Mouse (Mus musculus) midbrain, embryonic 16.5 days (tissue): ENCODE measurements around the gene Tmem179. TPM values are rescaled to one million over a fixed set of nuclear protein-coding genes. Genes with fewer than 3 reads are reported as not detected.

ENCODE experiments used
- ATAC-seq: fragments of 200-750 bp; cut with Nextera tagmentation; 2 replicates; pipeline ENCODE4 v1.8.0; 2017; ENCODE audit warnings: moderate TSS enrichment
- H3K27ac ChIP-seq: fragments of 300-500 bp; sonication (generic); 2 replicates; pipeline ENCODE4 v1.5.1; 2014; ENCODE audit warnings: mild to moderate bottlenecking, low read length, mixed read lengths
- H3K27me3 ChIP-seq: fragments of 300-500 bp; sonication (generic); 2 replicates; pipeline ENCODE4 v1.6.1; 2014; ENCODE audit warnings: low read depth, low read length, mixed read lengths; ENCODE audit not compliant: control insufficient read depth, insufficient read depth
- H3K36me3 ChIP-seq: fragments of 300-500 bp; sonication (generic); 2 replicates; pipeline ENCODE4 v1.6.1; 2014; ENCODE audit warnings: mild to moderate bottlenecking, low read length, moderate library complexity, mixed read lengths; ENCODE audit not compliant: control insufficient read depth, insufficient read depth
- H3K4me1 ChIP-seq: fragments of 300-500 bp; sonication (generic); 2 replicates; pipeline ENCODE4 v1.6.1; 2014; ENCODE audit warnings: mild to moderate bottlenecking, low read length, mixed read lengths; ENCODE audit not compliant: control insufficient read depth, insufficient read depth
- H3K4me2 ChIP-seq: fragments of 300-500 bp; sonication (generic); 2 replicates; pipeline ENCODE4 v1.6.1; 2014; ENCODE audit warnings: mild to moderate bottlenecking, low read length, mixed read lengths
- H3K4me3 ChIP-seq: fragments of 300-500 bp; sonication (generic); 2 replicates; pipeline ENCODE4 v1.5.1; 2014; ENCODE audit warnings: low read depth, mild to moderate bottlenecking, low read length, moderate library complexity, mixed read lengths
- H3K9ac ChIP-seq: fragments of 300-500 bp; sonication (generic); 2 replicates; pipeline ENCODE4 v1.6.1; 2014; ENCODE audit warnings: low read depth, low read length, mixed read lengths
- H3K9me3 ChIP-seq: fragments of 300-500 bp; sonication (generic); replicated peaks from 2 replicates; pipeline ENCODE4 v1.6.1; 2014; ENCODE audit warnings: mild to moderate bottlenecking, low read length, mixed read lengths; ENCODE audit not compliant: control insufficient read depth, poor library complexity, severe bottlenecking
- WGBS: fragments of 180-500 bp; shearing (Covaris S2); extraction: QIAGEN DNeasy Blood & Tissue Kit; methylation state at CpG from one replicate; pipeline ENCODE4 v1.1.7; 2014; 5-methylcytosine and 5-hydroxymethylcytosine counted together
- polyA plus RNA-seq: library from polyadenylated mRNA; unstranded; fragments of >200 nt; fragmentation: Nextera tagmentation; extraction: Ambion mirVana; gene quantifications from 2 replicates; pipeline ENCODE4 v1.2.1, GENCODE M21; 2015

Tmem179 gene
- polyA plus RNA-seq, 1 experiment from 2014 or later: 100 TPM

DNA sequence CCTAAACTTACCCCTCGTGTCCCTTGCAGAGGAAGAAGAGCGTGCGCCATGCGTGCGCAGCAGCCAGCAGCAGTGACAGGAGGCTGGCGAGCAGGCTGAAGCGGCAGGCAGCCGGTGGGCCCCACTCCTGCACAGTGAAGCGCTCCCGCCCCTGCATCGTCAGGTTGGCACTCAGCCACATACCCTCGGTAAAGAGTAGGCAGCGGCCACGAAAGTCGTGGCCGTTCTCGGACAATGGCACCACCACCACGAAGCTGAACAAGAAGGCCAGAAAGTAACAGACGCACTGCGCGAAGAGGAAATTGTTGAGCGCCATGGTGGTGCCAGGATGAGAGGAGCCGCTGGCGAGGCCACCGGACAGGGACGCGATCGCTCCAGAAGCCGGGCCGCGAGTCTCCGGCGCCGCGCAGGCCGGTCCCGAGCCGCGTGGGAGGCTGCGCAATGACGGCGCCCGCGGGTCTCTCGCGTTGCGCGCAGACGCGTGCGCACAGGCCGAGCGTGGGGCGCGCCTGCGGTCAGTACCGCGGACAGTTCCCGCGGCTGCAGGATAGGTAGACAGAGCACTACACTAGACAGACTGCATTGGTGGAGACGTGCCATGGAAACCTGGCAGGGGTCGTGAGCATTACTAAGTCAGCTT lies 5.7 kb downstream of the Tmem179 start:
- 1% methylated on average over 62 of the region's 62 CpGs for WGBS
- H3K36me3 ChIP-seq: no peaks in the 10 kb centered on the region
- peaks cover 60% of the 10 kb centered on the region for H3K4me1 ChIP-seq
- peak overlapping the region; percentile 55 for H3K4me3 ChIP-seq
- peak overlapping the region; percentile 88 for H3K27ac ChIP-seq
- H3K9me3 ChIP-seq: no peaks in the 10 kb centered on the region
- H3K27me3 ChIP-seq: peaks cover 5% of the 10 kb centered on the region; the same call in 1 of the 2 replicates
- peak overlapping the region; percentile 87 for H3K4me2 ChIP-seq
- ATAC-seq: peak; percentile 80
- H3K9ac ChIP-seq: peak overlapping the region; percentile 74

DNA sequence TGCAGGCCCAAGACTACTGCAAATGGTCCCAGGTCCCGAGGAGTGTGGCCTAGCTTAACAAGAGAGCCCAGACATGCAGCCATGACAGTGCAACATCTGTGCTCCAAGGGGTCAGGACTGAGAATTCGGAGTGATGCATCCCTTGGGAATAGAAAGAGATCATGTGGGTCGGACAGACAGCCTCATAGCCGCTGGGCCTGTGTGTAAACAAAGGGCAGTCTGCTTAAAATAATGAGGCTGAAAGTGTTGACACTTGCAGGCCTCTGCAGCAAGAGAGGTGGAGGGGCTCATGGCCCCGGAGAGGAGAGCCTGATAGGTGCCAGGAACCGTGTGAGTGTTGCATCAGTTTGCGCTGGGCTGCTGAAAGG lies 6.2 kb downstream of the Tmem179 start:
- no peak for ATAC-seq
- H3K4me1 ChIP-seq: peaks cover 60% of the 10 kb centered on the region
- 20% methylated on average over 7 of the region's 7 CpGs for WGBS

DNA sequence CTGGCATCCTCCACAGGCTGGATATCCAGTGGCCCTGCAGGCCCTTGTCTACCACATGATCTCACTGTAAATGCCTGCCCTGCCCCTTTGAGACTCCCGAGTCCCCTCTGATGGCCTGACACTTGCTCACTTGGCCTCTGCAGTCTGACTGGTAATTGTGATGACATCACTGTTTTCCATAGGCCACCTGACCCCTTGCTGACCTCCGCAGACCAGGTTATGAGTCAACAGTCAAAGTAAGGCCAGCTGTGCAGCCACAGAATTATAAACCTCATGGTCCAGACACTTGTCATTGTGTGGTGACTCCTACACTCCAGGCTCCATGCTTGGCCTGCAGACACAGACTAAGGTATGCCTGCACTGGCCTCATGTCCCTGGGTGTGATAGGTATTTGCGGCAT lies 8.6 kb downstream of the Tmem179 start:
- H3K9me3 ChIP-seq: no peaks in the 10 kb centered on the region
- no peaks in the 10 kb centered on the region for H3K36me3 ChIP-seq
- H3K4me1 ChIP-seq: peaks cover 55% of the 10 kb centered on the region
- WGBS: 77% methylated on average over 3 of the region's 3 CpGs
- H3K9ac ChIP-seq: peak overlapping the region; percentile 6; the same call in 1 of the 2 replicates
- H3K4me2 ChIP-seq: peak overlapping the region; percentile 32
- no peak overlapping the region for H3K4me3 ChIP-seq
- H3K27me3 ChIP-seq: peaks cover 3% of the 10 kb centered on the region; the same call in 1 of the 2 replicates
- no peak for ATAC-seq
- peak overlapping the region; percentile 84 for H3K27ac ChIP-seq

More for the DNA sequence above, 6.2 kb downstream of the Tmem179 start:
- Histone ChIP-seq H3K9me3 (no peaks in the 10 kb centered on the region), H3K27ac (peak overlapping the region; percentile 88), H3K9ac (peak overlapping the region; percentile 74), H3K4me2 (peak overlapping the region; percentile 87), H3K27me3 (peaks cover 5% of the 10 kb centered on the region; the same call in 1 of the 2 replicates), H3K4me3 (peak overlapping the region; percentile 55), H3K36me3 (no peaks in the 10 kb centered on the region)

DNA sequence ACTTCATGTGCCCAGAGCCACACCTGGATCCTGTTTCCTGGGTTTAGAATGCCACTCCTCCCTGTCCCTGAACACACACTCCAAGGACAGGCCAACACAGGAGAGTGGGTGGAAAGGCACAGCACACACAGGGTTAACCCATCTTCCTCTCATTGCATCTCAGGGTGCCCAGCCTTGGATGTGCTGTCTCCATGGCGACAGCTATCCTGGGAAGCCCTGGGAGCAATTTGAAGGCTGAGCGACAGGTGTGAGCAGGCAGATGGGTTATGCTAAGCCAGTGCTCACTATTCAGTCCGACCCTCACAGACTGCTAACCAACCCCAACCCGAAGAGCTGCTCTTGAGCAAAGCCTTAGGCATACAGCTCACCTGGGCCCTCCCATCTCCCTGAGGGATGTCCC lies 9.3 kb downstream of the Tmem179 start:
- Histone ChIP-seq H3K36me3 (no peaks in the 10 kb centered on the region), H3K27me3 (no peaks in the 10 kb centered on the region), H3K9me3 (no peaks in the 10 kb centered on the region), H3K4me3 (no peak overlapping the region), H3K27ac (peak overlapping the region; percentile 84), H3K4me2 (peak overlapping the region; percentile 32), H3K9ac (peak overlapping the region; percentile 6; the same call in 1 of the 2 replicates), H3K4me1 (peaks cover 55% of the 10 kb centered on the region)
- WGBS: 9% methylated on average over 4 of the region's 4 CpGs
- ATAC-seq: peak; percentile 63

DNA sequence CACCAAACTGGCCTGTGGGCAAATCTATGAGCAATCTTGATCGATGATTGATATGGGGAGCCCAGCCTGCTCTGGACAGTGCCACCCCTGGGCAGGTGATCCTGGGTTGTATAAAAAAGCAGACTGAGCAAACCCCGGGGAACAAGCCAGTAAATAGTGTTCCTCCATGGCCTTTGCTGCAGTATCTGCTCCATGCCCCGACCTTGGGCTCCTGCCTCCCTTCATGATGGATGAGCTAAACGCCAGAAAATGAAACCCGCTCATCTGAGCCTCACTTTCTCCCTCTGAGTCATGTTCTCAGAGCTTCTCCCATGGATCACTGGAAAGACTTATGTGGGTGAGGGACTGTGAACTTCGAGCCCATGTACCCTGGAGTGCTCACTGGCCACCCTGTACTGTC lies 10.3 kb downstream of the Tmem179 start:
- Histone ChIP-seq H3K9ac (0 out of 2 replicates have a peak overlapping the region, but pooled peaks have one; percentile 47), H3K4me1 (peaks cover 47% of the 10 kb centered on the region), H3K4me3 (no peak overlapping the region), H3K36me3 (no peaks in the 10 kb centered on the region), H3K4me2 (no peak overlapping the region), H3K9me3 (no peaks in the 10 kb centered on the region), H3K27ac (peak overlapping the region; percentile 84; the same call in 1 of the 2 replicates), H3K27me3 (no peaks in the 10 kb centered on the region)
- no peak for ATAC-seq
- 80% methylated on average over 6 of the region's 6 CpGs for WGBS

DNA sequence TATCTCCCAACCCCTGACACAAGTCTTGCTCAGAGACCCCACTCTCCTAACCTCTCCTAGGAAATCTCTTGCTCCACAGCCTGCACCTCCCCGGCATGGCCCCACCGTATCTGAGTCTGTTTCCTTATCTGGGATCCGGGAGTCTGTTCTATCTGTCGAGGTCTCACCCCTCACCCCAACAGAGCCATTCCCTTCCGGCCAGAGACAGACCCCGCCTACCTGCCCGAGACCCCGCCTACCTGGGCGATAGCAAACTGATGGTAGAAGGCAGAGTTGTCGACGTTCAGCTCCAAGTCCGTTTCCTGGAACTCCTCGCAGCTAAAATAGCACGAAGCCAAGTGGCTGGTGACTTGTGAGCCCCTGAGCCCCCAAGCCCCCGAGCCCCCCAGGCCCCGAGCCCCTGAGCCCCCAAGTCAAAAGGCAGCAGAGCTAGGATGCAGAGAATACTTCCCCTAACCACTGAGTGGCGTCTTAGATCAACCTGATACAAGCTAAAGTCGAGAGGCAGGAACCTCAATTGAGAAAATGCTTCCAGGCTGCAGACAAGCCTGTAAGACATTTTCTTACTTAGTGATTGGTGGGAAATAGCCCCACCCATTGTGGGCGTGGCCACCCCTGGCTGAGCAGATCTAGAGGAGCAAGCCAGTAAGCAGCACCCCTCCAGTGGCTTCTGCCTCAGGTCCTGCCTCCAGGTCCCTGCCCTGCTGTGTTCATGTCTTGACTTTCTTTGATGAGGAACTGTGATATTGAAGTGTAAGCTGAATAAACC lies 13.4 kb downstream of the Tmem179 start:
- 0 out of 2 replicates have a peak, but pooled peaks cover 6% of the 10 kb centered on the region for H3K36me3 ChIP-seq
- WGBS: 45% methylated on average over 19 of the region's 19 CpGs
- no peaks in the 10 kb centered on the region for H3K27me3 ChIP-seq
- no peak overlapping the region for H3K4me2 ChIP-seq
- no peaks in the 10 kb centered on the region; the same call in 1 of the 2 replicates for H3K9me3 ChIP-seq
- no peak overlapping the region for H3K27ac ChIP-seq
- H3K9ac ChIP-seq: no peak overlapping the region
- H3K4me1 ChIP-seq: peaks cover 22% of the 10 kb centered on the region
- no peak for ATAC-seq
- H3K4me3 ChIP-seq: no peak overlapping the region

DNA sequence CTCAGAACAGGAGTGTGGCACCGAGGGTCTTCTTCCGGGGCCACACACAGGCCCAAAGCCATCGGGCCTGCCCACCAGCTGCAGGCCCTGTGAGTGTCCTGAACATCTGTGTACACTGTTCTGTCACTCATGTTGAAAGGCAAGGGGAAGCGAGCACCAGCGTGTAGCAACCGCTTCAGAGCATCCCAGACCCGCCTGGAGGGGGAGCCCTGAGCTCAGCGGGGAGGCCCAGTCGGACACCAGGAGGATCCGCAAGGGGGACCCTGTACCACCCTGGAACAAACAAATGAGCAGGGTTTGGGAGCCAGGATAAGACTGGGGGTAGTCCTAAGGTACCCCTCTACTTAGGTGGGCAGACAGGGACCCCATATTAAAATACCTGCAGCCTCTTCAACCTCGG lies 17.9 kb downstream of the Tmem179 start:
- Histone ChIP-seq H3K9ac (no peak overlapping the region), H3K4me3 (no peak overlapping the region), H3K4me1 (no peaks in the 10 kb centered on the region; the same call in 1 of the 2 replicates), H3K4me2 (no peak overlapping the region), H3K27ac (no peak overlapping the region), H3K27me3 (no peaks in the 10 kb centered on the region), H3K36me3 (0 out of 2 replicates have a peak, but pooled peaks cover 6% of the 10 kb centered on the region), H3K9me3 (no peaks in the 10 kb centered on the region; the same call in 1 of the 2 replicates)
- whole genome bisulfite sequencing: 37% methylated on average over 11 of the region's 11 CpGs
- no peak for ATAC-seq

DNA sequence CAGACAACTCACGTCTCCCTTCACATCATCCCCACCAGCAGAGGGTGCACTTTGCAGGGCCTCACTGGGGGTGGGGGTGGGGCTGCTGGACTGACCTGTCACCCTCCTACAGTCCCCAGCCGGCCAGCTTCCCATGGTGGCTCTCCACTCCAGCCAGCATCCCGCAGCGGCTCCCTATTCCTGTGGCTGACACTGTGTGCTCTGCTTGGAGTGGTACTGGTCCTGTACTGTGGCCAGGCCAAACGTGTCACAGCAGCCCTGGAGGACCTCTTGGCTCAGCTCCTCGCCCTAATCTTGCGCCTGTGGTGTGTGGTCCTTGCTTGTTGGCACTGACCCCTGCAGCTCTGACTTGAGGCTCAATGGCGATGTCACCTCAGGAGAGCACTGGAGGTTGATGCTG lies 18.8 kb downstream of the Tmem179 start:
- WGBS: 85% methylated on average over 8 of the region's 8 CpGs
- H3K4me2 ChIP-seq: no peak overlapping the region

DNA sequence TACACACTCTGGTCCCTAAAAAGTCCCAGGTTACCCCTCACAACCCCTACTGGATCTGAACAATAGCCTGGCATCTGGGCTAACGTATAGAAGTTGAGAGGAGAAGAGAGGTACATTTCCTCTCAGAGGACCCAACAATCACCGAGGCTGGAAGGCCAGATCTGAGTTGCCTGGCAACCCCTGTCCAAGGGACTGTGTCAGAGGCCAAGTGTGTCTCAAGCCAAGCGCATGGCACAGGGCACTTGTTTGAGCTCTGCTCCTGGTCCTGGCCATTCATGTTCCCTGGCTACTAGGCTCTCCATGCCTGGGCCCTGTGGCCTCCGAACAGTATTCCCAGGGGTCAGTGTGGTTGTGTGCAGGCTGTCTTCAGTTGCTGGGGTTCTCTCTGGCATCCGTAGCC lies 20.4 kb downstream of the Tmem179 start:
- no peak overlapping the region for H3K9ac ChIP-seq
- H3K36me3 ChIP-seq: 0 out of 2 replicates have a peak, but pooled peaks cover 6% of the 10 kb centered on the region
- WGBS: 60% methylated on average over 5 of the region's 5 CpGs
- no peak for ATAC-seq
- no peak overlapping the region for H3K4me2 ChIP-seq
- H3K4me1 ChIP-seq: no peaks in the 10 kb centered on the region; the same call in 1 of the 2 replicates
- H3K27ac ChIP-seq: no peak overlapping the region
- no peak overlapping the region for H3K4me3 ChIP-seq
- no peaks in the 10 kb centered on the region; the same call in 1 of the 2 replicates for H3K9me3 ChIP-seq
- H3K27me3 ChIP-seq: no peaks in the 10 kb centered on the region

More for the DNA sequence above, 18.8 kb downstream of the Tmem179 start:
- no peak overlapping the region for H3K27ac ChIP-seq
- no peaks in the 10 kb centered on the region; the same call in 1 of the 2 replicates for H3K4me1 ChIP-seq
- ATAC-seq: no peak
- H3K9me3 ChIP-seq: no peaks in the 10 kb centered on the region; the same call in 1 of the 2 replicates
- no peak overlapping the region for H3K9ac ChIP-seq
- H3K27me3 ChIP-seq: no peaks in the 10 kb centered on the region
- 0 out of 2 replicates have a peak, but pooled peaks cover 6% of the 10 kb centered on the region for H3K36me3 ChIP-seq
- no peak overlapping the region for H3K4me3 ChIP-seq
